Mouse (Mus musculus): ENCODE measurements at regions not wholly inside any gene's neighbourhood (a gene's known extent, or its start where the extent isn't known, plus 50 kb on each side); places are given as distances from the start of the nearest gene placed in this dataset.
A peak's percentile ranks its signal among the peaks of the same experiment; 100 is the strongest.

DNA sequence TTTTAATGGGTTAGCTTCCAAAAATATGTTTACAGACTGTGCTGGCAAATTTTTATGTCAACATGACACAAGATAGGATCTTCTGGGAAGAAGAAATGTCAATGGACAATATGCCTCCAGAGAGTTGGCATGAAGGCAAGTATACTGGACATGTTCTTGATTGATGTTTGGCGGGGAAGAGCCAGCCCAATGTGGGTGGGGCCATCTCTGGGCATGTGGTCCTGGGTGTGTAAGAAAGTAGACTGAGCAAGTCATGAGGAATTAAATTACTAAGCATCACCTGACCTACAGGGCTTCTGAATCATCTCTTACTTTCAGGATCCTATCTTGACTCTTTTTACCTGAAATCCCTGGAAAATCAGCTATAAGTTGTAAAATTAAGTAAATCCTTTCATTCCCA lies 525.0 kb upstream of the Grm7 start:
- DNase-seq (ENCODE audit: low spot score): no peak

DNA sequence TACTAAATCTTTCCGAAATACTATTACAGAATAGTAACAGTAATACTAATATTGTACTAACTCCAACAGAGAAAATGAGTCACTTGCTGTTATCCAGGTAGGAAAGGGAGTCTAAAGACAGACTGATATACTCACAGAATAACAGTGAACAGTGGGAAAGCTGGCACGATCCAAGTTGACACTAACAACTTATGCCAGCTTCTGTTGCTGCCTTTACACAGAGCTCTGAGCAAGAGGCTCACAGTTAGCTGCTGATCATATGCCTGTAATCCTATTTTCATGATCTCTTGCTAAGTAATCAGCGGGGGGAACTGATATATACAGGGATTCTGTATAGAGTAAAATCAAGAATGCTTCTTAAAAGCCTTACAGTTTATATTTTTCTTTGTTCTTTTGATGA lies 513.1 kb upstream of the Grm7 start:
- no peak for DNase-seq (ENCODE audit: low spot score)

DNA sequence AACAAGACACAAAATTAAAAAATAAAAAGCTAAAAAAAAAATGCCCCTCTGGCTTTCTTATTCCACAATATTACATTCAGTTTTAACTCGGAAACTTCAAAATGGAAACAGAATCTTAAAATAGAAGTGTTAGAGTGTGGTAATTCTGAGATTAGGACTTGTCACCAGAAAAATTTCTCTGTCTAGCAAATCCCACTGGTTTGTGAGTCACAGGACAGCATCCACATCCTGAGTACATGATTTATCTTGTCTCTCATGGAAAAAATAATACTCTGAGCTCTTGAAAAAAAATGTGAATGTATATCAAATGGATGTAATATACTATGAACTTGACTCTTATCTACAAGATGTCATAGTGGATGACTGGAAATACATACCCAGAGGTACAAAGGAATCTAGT lies 511.8 kb upstream of the Grm7 start:
- DNase-seq (ENCODE audit: low spot score): no peak

DNA sequence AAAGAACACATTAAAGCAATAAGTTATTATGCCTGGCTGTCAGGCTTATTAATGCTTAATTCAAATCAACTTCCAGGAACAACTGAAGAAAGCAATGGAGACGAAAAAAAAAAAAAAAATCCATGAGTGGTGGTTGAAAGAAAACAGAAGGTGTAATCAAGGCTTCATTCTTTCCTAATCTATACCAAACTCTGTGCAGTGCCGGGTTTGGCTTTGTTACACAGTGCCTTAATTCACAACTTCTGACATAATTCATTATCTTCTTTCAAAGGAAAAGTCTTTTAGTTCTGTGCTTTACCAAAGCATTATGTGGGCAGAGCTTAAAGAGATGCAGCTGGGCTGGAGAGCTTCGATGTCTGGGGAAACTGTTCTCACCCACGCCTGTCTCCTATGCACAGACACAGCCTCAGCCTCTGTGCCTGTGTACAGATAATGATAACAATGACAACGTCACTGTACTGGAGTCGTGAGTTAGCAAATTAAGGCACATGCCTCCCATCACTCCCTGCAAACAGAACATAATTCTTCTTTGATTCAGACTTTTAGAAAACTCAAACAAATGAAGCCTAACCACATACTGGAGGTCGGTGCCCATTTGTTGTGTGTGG lies 508.2 kb upstream of the Grm7 start:
- peak; percentile 29 for DNase-seq (ENCODE audit: low spot score)

DNA sequence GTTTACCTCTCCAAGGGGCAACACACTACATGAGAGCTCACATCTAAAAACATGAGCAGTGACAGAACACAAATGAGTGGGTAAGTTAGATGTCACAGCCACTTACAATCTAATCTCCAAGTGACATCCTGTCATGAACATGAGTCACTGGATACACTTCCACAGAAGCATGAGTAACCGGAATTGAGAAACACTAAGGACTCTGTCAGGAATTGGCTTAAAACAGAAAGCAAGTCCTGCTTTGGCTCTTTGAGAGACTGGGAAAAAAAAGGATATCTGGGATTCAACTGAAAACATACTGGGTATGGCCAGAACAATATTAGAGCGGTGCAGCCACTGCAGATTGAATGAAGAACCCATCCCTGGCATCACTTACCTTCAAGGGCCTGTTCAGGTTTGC lies 506.0 kb upstream of the Grm7 start:
- DNase-seq (ENCODE audit: low spot score): no peak

DNA sequence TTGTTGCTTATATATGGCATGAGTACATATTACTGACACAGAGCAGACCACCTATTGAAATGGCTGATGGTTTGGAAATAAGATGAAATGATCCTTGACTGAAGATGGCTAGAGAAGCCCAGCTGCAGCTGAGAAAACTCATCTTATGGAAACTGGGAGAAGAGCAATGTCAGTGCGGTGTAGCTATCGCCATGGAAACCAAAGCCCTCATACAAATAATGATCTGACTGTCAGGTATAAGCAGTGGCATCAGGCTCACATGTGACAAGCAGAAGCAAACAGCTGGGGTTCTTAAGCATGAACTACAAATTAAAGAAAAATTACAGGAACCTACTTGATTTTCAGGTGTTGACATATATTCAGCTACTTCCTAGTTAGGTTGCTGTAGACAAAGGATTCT lies 476.8 kb upstream of the Grm7 start:
- DNase-seq (ENCODE audit: low spot score): no peak

DNA sequence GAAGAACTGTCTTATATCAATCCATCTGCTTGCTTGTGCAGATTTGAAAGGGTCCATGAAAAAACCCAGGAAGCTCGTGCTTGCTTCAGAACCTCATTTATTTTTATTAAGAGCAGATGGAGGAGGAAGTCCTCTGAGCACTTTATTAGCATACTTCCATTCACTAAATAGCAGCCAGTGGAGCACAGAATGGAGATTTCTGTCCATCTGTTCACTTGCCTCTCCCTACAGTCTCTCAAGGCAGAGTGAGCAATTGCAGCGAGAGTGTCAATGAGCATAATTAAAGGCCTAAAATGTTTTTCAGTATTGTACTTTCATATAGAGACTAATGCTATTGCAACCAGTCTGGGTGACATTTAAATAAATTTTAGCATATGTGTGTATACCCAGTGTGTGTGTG lies 439.4 kb upstream of the Grm7 start:
- no peak for DNase-seq (ENCODE audit: low spot score)

DNA sequence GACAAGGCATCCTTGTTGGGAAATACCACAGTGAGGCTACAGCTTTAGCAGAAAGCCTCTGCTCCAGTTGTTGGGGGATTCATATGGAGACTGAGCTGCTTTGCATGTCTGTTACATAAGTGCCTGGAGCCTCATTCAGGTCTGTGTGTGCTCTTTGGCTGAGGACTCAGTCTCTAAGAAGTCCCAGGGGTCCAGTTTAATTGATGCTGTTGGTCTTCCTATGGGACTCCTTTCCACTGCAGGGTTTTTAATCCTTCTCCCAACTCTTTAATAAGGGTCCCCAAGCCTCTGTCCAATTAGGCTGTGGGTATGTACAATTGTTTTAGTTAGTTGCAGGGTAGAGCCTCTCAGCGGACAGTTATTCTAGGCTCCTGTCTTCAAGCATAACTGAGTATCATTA lies 436.6 kb upstream of the Grm7 start:
- no peak for DNase-seq (ENCODE audit: low spot score)

DNA sequence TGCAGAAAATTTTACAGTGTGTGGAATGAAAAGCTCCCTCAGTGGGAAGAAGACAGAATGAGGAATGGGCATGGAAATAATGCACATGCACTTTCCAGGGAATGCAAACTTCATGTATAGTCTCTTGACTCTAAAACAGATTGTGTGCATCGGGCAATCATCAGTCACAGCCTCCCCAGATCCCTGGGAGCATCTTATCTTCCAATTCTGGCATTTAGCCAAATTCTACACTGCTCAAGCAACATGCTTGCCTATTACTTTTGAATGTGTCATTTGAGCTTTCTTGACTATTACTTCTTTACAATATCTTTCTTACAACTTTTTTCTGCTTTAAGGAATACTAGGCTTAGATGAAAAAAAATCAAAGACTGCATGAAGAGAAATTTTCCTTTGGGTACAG lies 397.9 kb upstream of the Grm7 start:
- no peak for DNase-seq (ENCODE audit: low spot score)

DNA sequence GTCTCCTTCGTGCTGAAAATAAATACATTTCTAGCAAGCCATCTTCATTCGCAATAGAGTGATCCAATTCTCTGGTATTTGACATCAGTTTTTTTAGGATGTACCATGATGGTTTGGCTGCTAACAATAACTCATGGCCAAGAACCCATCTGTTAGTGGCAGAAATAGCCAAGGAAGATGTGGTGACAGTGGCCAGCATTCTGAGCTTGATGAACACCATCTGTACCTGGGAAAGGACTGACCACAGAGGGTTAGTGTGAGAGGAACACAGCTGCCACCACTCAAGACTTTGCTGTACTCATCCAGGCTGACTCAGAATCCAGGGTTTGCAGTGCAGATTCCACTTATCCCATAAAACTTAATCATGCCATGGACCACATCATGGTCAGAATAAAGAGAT lies 348.8 kb upstream of the Grm7 start:
- DNase-seq (ENCODE audit: low spot score): peak; percentile 2

Measured in left cerebral cortex, adult 11 months (tissue).